Mouse (Mus musculus): ENCODE data around the gene Fstl3. TPM values are rescaled to one million over a fixed set of nuclear protein-coding genes. Genes with fewer than 3 reads are reported as not detected.

The Fstl3 gene
- 1 to 10 TPM; 1.2 to 2.2 TPM for total RNA-seq (2023)

GRCm38 (mm10) chr10:79777103-79777531 is at the start of gene Fstl3:
Gene Fstl3, plus strand, starts transcription at chr10:79777272.

GRCm38 (mm10) chr10:79745898-79746773 is 30.9 kb upstream of the Fstl3 start, which contains the start of gene Polrmt:
Gene Polrmt, minus strand, starts transcription at chr10:79746581.

GRCm38 (mm10) chr10:79754856-79755516 is 22.1 kb upstream of the Fstl3 start, which contains the start of gene Fgf22:
Gene Fgf22, plus strand, starts transcription at chr10:79755076.

GRCm38 (mm10) chr10:79766508-79767325 is 10.4 kb upstream of the Fstl3 start, which contains the start of gene Rnf126:
Gene Rnf126, minus strand, starts transcription at chr10:79766952.

GRCm38 (mm10) chr10:79790861-79791260 is 13.8 kb downstream of the Fstl3 start, which contains the start of gene Prss57:
Gene Prss57, minus strand, starts transcription at chr10:79790961.

GRCm38 (mm10) chr10:79793051-79793737 is 16.1 kb downstream of the Fstl3 start, which contains the start of gene Palm:
Gene Palm, plus strand, starts transcription at chr10:79793572.

GRCm38 (mm10) chr10:79820782-79821181 is 43.7 kb downstream of the Fstl3 start, which contains the start of gene Misp:
Gene Misp, plus strand, starts transcription at chr10:79820989.

Other genes starting within 250 kb of the Fstl3 start
- 10 to 100 TPM; 11.0 to 14.6 TPM for gene Plpp2, start 243.5 kb upstream of the Fstl3 start, total RNA-seq (2023)
- 10 to 100 TPM; 22.1 to 22.8 TPM for gene Mier2, start 222.1 kb upstream of the Fstl3 start, total RNA-seq (2023)
- not detected for gene Theg, start 189.9 kb upstream of the Fstl3 start, total RNA-seq (2023)
- gene C2cd4c, start 163.2 kb upstream of the Fstl3 start, total RNA-seq (2023): not detected
- not detected for gene Shc2, start 139.4 kb upstream of the Fstl3 start, total RNA-seq (2023)
- gene Odf3l2, start 131.5 kb upstream of the Fstl3 start, total RNA-seq (2023): not detected
- not detected for gene Madcam1, start 112.7 kb upstream of the Fstl3 start, total RNA-seq (2023)
- 10 to 100 TPM; 29.6 to 35.8 TPM for gene Tpgs1, start 107.9 kb upstream of the Fstl3 start, total RNA-seq (2023)
- 10 to 100 TPM; 64.7 to 68.6 TPM for gene Cdc34, start 95.1 kb upstream of the Fstl3 start, total RNA-seq (2023)
- 1 to 10 TPM; 2.3 to 2.7 TPM for gene Gzmm, start 88.3 kb upstream of the Fstl3 start, total RNA-seq (2023)
- 100 to 1,000 TPM; 153 to 156 TPM for gene Bsg, start 72.8 kb upstream of the Fstl3 start, total RNA-seq (2023)
- under 1 TPM in 1 of 2 experiments, not detected in 1; 0.16 TPM for gene Hcn2, start 60.6 kb upstream of the Fstl3 start, total RNA-seq (2023)
- gene Polrmt, start 30.7 kb upstream of the Fstl3 start, total RNA-seq (2023): 10 to 100 TPM; 29.0 to 32.2 TPM
- not detected for gene Fgf22, start 22.2 kb upstream of the Fstl3 start, total RNA-seq (2023)
- gene Rnf126, start 10.3 kb upstream of the Fstl3 start, total RNA-seq (2023): 10 to 100 TPM; 42.3 to 43.1 TPM
- gene Prss57, start 13.7 kb downstream of the Fstl3 start, total RNA-seq (2023): not detected
- 10 to 100 TPM; 70.2 to 73.6 TPM for gene Palm, start 16.3 kb downstream of the Fstl3 start, total RNA-seq (2023)
- under 1 TPM in 1 of 2 experiments, not detected in 1; 0.49 TPM for gene Misp, start 43.7 kb downstream of the Fstl3 start, total RNA-seq (2023)
- 100 to 1,000 TPM; 308 to 311 TPM for gene Ptbp1, start 77.2 kb downstream of the Fstl3 start, total RNA-seq (2023)
- 10 to 100 TPM in 1 of 2 experiments, 1 to 10 TPM in 1; 4.9 to 13.3 TPM for gene Prtn3, start 97.2 kb downstream of the Fstl3 start, total RNA-seq (2023)
- gene Plppr3, start 97.4 kb downstream of the Fstl3 start, total RNA-seq (2023): 1 to 10 TPM; 1.5 to 5.6 TPM
- 1 to 10 TPM; 1.4 to 1.7 TPM for gene Elane, start 109.0 kb downstream of the Fstl3 start, total RNA-seq (2023)
- not detected for gene Cfd, start 113.6 kb downstream of the Fstl3 start, total RNA-seq (2023)
- 10 to 100 TPM; 33.8 to 45.6 TPM for gene Med16, start 131.7 kb downstream of the Fstl3 start, total RNA-seq (2023)
- gene Gm26602, start 133.6 kb downstream of the Fstl3 start, total RNA-seq (2023): not detected
- 1 to 10 TPM; 1.1 to 1.5 TPM for gene Kiss1r, start 139.7 kb downstream of the Fstl3 start, total RNA-seq (2023)
- 100 to 1,000 TPM; 103 to 108 TPM for gene R3hdm4, start 143.9 kb downstream of the Fstl3 start, total RNA-seq (2023)
- 10 to 100 TPM; 72.0 to 93.0 TPM for gene Arid3a, start 149.8 kb downstream of the Fstl3 start, total RNA-seq (2023)
- gene Wdr18, start 182.9 kb downstream of the Fstl3 start, total RNA-seq (2023): 10 to 100 TPM; 14.9 to 15.3 TPM
- gene Grin3b, start 193.4 kb downstream of the Fstl3 start, total RNA-seq (2023): not detected
- 100 to 1,000 TPM; 159 to 170 TPM for gene Tmem259, start 207.1 kb downstream of the Fstl3 start, total RNA-seq (2023)
- 100 to 1,000 TPM; 264 to 285 TPM for gene Cnn2, start 211.3 kb downstream of the Fstl3 start, total RNA-seq (2023)
- 100 to 1,000 TPM; 123 to 126 TPM for gene Abca7, start 219.2 kb downstream of the Fstl3 start, total RNA-seq (2023)
- 100 to 1,000 TPM; 445 to 469 TPM for gene Arhgap45, start 239.4 kb downstream of the Fstl3 start, total RNA-seq (2023)